Mouse (Mus musculus): ENCODE results near the gene 1600014C23Rik.
A peak's percentile ranks its signal among the peaks of the same experiment; 100 is the strongest.

Gene 1600014C23Rik

DNA sequence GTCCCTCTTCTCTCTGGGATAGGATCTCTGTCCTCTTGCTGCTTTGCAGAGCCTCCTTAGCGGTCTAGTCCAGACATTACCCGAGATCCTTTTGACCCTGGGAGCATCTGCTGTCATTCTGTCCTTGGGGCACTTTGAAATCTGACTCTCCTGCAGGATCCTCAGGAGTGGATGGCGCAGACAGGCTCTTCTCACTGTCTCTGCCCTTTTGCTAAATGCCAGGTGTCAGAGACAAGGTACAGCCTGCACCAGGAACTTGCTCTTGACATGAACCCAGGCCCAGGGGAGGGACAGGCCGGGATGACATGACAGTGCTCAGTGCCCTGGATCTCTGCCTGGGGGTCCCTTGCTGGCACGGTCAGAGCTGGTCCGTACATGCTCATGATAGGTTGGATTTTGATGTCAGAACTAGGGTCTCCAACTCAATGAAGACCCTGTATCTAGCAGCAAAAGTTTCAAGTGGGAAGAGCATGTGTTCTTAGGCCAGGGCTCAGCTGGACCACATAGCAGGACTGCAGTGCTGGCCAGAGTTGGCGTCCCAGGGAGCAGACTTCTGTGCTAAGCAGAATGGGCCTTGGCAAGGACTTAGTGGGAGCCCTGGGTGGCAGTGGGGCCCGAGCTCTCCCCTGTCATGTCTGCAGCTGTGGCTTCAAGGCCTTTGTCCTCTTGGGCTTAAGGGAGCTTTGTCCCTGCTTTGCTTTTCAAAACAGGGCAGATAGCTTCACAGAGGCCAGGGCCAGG, 5.5 kb downstream of the 1600014C23Rik start:
- no peak for ATAC-seq (ENCODE audit: low TSS enrichment)

DNA sequence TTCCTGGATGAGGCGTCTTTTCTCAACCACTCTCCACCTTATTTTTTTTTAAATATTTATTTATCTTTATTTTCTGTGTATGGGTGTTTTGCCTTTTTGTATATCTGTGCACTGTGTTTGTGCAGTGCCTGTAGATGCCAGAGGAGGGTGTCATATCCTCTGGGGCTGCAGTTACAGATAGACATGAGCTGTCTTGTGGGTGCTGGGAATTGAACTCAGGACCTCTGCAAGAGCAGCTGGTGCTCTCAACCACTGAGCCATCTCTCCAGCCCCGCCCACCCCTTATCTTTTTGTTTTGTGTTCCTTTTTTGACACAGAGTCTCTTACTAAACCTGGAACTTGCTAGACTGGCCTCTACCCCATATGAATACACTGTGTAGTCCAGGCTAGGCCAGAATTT, 6.2 kb downstream of the 1600014C23Rik start:
- ATAC-seq (ENCODE audit: low TSS enrichment) = no peak

DNA sequence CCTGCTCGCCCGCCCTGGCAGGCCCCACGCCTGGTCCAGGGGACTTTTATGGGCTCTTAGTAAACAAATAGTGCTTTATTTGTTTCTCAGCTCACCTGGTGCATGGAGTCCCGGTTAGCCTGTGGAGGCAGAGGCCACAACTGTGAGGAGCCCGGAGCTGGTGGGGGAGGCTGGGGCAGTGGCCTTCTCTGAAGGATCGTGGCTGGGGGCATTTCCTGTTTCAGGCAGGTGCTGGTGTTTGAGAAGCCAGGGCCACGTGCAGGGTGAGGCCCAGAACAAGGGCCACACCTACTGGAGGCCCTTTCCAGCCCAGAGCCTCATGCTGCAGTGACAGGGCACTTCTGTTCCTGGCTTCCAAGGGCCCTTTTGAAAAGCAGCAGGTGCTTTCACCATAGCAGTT, 7.4 kb downstream of the 1600014C23Rik start:
- no peak for ATAC-seq (ENCODE audit: low TSS enrichment)

DNA sequence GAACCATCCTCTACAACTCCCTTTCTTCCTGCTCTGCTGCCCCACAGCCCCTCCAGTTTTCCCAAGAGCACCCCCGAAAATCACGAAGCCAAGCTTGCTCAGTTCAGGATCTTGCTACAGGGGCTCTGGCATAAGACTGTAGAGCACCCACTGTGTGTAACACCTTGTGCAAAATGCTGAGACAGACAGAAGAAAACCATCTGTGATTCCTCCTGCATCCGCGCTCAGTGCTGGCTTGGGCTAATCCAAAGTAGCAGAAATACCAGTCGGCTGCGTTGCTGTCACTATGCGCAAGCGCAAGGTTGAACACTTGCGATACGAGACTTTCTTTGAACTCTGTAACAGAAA, 9.1 kb downstream of the 1600014C23Rik start:
- ATAC-seq (ENCODE audit: low TSS enrichment) = peak; percentile 29; the same call in 1 of the 2 replicates

DNA sequence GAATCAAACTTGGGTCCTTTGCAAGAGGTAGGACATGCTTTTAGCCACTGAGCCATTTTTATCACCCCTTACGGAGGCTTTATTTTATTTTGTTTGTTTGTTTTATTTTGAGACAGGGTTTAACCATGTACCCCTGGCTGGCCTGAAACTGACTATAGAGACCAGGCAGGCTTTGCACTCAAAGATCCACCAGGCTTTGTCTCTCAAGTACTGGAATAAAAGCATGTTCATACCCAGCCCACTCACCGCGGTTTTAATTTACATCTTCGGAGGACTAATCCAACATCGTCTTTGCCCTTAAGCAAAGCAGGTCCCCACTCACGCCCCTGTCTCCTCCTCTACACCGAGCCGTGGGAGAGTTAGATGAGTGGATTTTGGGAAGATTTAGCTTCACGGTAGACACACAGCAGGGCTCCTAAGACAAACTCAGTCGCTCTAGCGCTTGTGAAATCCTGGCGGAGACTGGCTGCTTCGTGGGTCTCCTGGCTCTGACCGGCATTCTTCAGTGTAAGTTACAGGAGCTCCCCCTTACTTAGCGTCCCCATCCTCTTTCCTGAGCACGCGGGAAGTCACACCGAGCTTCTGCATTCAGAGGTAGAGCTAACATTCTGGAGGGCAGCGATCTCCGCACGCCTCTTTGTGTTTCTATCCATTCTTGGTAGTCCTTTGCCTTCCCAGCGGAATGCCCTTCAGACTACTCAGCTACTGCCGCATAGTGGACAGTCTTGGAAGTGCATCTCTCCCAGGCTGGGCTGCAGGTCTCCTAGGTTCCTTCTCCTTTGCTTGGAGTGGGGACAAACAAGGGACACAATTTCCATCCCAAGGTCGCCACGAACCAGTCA, 9.7 kb downstream of the 1600014C23Rik start:
- ATAC-seq (ENCODE audit: low TSS enrichment) = peak; percentile 87

DNA sequence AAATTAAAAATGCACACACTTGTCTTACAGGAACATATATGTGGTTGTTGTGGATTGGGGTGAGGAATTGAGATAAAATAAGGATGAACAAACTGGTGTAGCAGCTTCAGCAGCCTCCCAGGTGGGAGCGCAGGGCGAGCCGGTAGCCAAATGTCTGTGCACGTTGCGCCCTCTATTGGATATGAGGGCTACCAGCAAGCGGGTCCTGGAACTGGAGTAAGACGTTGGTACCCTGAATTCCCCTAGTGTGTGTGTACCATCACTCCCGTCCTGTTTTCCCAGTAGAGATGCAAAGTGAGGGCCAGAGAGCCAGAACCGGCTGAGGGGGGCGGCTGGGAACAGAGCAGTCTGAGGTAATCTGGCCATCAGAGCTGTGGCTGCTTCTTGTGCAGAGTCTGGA, 15.3 kb downstream of the 1600014C23Rik start:
- peak; percentile 90 for ATAC-seq (ENCODE audit: low TSS enrichment)

DNA sequence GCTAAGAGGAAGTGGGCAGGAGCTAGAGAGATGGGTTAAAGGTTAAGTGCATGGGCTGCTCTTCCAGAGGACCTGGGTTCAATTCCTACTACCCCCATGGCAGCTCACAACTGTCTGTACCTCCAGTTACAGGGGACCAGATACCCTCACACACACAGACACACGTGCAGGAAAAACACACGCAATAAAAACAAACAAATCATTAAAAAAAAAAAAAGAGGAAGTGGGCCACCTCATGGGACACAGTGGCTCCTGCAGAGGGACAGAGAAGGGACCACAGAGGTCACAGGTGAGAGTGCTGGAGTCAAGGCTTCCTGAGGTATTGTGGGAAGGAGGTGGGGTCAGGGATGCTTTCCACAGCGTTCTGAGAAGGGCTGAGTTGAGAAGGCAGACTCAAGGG, 22.1 kb downstream of the 1600014C23Rik start:
- ATAC-seq (ENCODE audit: low TSS enrichment) = no peak

DNA sequence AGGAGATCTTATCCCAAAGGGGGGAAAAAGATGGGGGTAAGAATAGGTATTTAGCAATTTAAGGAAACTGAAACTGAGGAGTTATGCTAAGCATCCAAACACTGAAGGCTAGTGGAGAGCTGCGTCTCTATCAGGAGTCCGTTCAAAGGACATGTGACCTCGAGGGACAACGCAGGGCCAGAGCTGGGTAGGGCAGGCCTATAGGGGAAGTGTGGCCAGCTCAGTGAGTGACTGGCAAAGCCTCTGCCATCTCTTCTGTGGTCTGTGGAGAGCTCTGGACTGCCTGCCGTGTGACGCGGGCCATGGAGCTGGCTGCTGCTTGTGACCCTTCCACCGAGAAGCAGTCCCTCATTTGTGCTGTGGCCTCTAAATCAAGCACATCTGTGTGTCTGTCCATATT, 23.2 kb downstream of the 1600014C23Rik start:
- no peak for ATAC-seq (ENCODE audit: low TSS enrichment)

DNA sequence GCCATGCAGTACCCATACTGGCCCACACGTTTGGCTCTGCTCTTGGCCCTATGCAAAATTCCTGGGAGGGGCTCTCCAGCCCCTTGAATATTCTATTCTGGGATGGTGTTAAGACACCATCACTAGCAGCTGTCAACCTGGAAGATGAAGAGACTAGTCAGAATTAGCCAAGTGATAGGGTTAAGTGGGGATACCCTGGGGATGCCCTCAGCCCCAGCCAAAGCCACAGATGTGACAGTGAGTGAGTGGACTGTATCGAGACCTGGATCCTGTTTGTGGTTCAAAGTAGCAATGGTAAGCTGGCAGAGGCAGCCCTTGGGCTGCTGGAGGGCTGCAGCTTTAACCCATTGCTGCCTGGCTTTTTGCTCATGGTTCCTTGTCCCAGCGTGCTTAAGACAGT, 23.8 kb downstream of the 1600014C23Rik start:
- ATAC-seq (ENCODE audit: low TSS enrichment) = no peak

DNA sequence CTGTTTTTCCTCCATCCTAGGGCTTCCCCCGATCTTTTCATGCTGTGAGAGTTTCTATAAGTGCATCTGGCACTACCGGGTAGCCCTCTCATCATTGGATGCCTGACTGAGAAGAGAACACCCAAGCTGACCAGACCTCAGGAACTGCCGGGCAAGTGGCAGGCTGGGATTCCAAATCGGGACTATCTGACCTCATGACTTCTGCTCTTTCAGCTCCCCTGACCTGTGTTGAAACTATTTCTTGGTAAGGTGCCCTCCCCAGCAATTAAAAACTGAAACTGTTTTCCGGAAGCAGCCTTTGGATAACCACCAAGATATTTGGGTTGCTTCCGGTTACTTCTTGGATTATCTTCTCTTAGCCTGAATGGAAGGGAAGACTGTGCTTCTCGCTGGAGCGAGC, 25.5 kb downstream of the 1600014C23Rik start:
- no peak for ATAC-seq (ENCODE audit: low TSS enrichment)

DNA sequence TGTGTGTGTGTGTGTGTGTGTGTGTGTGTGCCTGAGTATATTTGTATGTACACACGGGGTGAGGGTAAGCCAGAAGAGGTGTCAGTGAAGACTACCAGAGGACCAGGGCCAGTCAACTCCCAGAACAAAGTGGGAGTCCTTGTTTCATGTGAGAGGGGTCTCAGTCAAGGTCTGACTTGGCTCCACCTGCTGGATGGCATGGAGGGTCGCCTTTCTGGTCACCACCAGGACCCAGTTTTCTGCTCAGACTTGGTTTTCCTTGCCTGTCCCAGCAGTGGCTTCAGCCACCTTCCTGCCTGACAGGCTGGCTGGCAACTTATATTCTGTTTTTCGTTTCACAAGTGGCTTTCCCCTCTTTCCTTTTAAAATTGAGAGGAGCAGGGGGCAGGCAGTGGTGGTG, 26.3 kb downstream of the 1600014C23Rik start:
- no peak for ATAC-seq (ENCODE audit: low TSS enrichment)

DNA sequence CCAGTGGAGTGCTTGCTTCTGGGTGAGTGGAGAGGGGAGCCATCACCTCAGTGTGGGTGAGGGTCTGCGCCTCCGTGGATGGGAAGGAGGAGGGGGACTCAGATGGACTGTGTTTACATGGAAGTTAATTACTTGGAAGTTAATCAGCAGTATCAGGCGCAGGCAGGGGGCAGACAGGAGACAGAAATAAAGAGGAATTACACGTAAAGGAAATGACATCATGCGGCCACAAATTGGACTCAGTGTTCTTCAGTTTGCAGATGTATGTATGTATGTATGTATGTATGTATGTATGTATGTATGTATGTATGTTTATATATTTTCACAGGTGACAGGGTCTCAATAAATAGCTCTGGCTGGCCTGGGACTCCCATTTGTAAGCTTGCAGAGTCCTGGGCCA, 26.8 kb downstream of the 1600014C23Rik start:
- no peak for ATAC-seq (ENCODE audit: low TSS enrichment)

DNA sequence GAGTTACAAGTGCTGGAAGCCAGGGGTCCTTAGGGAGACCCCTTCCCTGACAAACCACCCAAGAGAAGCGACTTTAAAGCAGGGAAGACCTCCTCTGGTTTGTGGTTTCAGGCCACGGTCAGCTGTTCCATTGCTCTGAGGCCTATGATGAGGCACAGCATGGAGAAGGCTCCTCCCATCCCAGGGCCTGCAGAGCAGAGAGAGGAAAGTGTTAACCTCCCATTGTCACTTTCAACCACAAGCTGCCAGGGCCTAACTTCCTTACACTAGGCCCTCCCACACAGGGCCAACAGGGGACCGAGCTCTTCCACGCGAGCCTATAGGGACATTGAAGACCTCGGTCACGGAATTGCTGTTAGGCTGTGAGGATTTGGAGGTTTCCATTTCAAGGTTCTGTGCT, 30.5 kb downstream of the 1600014C23Rik start:
- ATAC-seq (ENCODE audit: low TSS enrichment) = no peak

DNA sequence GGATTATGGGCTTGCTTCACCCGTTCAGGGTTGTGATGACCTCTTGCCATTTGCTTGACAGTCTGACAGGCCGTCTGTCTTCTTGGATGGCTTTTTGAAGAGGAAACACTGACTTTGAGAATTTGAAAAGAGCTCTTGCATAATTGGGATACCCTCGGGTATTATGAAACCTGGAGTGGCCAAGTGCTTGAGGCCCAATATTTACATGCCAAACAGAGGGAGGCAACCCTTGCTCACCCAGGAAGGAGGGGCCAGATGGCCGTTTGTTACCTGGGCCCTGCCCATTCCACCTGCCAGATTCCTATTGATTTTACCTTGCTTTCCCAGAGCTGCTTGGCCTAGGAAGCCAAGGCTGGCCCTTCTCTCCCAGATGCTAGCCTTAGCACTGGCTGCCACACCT, 31.4 kb downstream of the 1600014C23Rik start:
- ATAC-seq (ENCODE audit: low TSS enrichment) = no peak

DNA sequence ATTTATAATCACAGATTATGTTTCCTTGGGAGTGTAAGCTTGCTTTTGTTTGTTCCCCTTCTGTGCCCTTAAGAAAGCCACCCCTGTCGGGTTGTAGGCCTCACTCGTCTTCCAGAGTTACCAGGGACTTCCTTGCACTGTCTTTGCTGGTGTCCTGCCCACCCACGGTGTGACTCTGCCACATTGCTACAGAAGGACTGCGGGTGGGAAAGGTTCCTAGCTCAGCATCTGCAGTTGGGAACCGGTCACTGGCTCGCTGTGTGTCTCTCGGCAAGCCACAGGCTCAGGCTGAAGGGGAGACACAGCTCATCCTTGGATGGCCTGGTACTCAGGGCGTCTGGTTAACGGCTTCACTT, 32.4 kb downstream of the 1600014C23Rik start:
- ATAC-seq (ENCODE audit: low TSS enrichment) = no peak

DNA sequence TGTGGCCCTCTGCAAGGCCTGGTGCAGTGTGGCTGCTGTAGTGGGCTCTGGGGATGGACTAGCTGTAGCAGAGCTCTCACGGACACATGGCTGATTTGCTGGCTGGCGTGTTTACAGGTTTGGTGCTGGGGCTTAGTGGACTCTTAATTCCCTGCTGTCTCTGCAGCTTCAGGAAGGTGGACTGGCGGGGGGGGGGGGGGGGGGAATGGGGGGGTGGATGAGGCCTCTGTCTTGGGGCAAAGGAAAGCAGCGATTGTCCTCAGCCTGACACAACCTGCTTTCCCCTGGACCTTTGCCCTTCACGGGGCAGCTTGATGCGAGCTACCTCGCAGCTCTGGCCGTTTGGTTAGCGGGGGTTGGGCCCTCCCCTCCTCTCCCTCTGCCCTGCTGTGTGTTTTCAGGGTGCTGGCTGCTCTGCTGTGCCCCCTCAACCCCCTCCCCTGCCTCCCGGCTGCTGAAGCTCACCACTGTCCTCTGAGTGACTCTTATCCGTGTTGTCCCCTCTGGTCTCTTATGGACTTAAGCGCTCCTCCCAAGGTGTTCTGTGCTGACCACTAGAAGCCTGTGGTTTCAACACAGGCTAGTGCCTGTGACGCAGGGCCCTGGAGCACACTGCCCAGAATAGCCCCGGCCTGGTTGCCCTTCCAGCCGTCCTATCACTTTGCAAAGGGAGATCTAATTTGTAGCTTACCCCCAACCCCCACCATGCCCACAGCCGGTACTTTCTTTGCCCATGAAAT, 33.0 kb downstream of the 1600014C23Rik start:
- no peak for ATAC-seq (ENCODE audit: low TSS enrichment)

DNA sequence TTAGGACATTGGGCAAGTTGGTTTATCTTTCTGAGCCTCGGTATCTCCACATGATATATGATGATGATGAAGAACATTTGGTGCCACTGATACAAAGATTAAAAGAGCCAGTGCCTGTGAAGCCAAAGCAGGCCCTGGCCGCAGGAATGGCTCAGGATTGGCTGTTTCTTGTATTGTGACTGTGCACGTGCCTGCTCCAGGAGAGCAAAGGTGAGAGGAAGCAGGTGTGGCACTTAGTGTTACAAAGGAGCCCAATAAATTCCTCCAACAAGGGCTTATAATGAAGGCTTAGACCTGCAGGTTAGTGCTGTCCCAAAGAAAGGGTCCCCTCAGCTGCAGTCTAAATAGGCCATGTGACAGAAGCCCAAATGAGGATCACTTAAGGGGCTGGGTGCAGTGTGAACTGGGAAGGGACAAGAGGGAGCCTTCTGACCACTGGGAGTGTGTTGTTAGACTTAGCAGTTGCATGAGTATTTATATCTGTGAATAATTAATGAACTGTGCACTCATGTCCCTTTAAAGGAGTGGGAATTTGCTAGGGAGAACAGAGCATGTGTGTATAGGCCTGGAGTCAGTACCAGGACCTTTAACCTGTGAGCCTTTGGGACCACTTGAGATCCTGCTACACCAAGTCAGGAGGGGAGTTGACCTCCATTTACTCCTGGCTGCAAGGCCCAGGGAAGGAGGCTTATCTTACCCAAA, 34.5 kb downstream of the 1600014C23Rik start:
- no peak for ATAC-seq (ENCODE audit: low TSS enrichment)

DNA sequence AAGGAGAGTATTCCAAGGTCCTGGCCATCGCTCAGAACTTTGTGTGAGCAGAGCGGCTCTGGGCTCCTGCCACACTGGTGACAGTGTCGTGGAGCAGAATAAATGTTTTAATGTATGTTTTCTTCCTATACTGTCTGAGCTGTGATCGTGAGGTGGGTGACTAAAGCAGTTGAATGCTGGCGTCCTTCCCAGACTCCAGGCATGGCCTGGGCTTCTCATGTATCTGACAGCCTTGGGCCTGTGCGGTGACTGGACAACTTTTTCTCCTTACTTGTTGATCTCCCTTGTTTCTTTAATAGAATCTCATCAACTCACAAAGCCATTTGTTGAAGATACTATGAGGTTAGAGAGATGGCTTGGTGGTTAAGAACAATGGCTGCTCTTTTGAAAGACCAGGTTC, 35.3 kb downstream of the 1600014C23Rik start:
- no peak; the same call in 1 of the 2 replicates for ATAC-seq (ENCODE audit: low TSS enrichment)

DNA sequence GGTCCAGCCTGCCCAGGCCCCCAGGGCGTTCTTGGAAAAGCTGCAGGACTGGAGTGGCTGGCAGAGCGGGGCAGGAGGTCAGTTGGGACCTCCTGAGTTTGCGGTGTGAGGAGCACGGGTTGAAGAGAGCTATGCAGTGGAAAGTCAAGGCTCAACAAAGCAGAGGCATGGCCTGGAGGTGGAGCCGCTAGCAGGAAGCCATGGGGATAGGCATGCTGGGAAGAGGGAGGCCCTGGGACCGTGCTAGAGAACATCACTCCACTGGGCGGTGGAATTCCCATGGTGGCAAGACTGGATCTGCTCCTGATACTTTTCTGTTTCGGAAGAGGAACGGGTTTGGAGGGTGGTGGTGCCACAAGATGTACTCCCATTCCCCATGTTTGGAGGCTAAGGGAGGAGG, 36.7 kb downstream of the 1600014C23Rik start:
- ATAC-seq (ENCODE audit: low TSS enrichment) = no peak

DNA sequence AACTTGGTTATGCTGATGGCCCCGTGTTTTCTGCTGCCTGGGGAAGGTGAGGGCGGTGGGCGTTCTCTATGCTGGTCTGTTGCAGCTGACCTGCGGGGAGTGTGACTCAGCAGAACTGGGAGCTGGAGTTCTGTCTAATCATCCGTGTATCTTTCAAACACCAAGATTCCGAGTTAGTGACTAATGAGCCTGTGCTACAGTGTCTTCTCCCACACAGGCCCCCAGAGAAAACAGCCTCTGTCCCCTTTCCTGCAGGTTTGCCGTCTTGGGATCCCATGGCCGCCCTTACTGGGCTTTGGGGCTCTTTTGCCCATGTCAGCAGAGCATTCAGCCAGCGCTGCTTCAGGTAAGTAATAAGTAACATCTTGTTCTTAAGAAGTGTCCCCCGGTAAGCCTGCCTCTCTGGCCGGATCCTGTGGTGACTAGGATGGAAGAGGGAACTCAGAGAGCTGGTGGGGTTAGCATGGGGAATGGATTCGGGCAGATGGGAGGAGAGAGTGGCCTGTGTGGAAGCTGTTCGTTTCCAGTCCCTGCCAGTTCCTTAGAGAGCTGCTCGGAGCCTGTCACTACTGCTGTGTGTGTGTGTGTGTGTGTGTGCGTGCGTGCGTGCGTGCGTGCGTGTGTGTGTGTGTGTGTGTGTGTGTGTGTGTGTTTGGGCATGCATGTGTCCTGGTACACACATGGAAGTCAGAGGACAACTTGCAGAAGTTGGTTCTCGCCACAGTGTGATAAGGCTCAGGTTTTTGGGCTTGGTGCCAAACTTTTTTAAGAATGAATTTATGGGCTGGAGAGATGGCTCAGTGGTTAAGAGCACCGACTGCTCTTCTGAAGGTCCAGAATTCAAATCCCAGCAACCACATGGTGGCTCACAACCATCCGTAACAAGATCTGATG, 38.2 kb downstream of the 1600014C23Rik start:
- ATAC-seq (ENCODE audit: low TSS enrichment) = no peak

All from frontal cortex, adult (tissue).